Mouse (Mus musculus): Measurements from ENCODE around the gene Acot7. TPM values are rescaled to one million over a fixed set of nuclear protein-coding genes. Genes with fewer than 3 reads are reported as not detected.

The Acot7 gene
- total RNA-seq, 1 experiment from 2014 or later: 59.6 TPM

DNA sequence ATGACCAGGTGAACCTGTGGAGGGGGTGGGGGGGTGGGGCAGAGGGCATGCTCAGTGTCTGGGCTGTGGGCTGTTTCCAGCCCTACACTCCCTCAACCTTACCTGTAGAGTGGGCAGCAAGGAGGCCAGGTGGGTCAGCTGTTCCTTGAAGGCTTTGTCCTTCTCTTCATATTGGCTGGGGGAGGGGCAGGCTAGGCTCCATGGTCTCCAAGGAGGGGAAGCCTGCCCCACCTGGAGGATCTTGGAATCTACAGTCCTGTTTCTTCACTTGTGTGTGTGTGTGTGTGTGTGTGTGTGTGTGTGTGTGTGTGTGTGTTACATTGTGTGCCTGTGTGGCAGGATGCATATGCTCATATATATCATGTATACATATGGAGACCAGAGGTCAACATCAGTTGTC is 136.0 kb downstream of the Acot7 start:
- ATAC-seq (replicated peaks; ENCODE audit: low read depth, poor library complexity, severe bottlenecking): no peak

DNA sequence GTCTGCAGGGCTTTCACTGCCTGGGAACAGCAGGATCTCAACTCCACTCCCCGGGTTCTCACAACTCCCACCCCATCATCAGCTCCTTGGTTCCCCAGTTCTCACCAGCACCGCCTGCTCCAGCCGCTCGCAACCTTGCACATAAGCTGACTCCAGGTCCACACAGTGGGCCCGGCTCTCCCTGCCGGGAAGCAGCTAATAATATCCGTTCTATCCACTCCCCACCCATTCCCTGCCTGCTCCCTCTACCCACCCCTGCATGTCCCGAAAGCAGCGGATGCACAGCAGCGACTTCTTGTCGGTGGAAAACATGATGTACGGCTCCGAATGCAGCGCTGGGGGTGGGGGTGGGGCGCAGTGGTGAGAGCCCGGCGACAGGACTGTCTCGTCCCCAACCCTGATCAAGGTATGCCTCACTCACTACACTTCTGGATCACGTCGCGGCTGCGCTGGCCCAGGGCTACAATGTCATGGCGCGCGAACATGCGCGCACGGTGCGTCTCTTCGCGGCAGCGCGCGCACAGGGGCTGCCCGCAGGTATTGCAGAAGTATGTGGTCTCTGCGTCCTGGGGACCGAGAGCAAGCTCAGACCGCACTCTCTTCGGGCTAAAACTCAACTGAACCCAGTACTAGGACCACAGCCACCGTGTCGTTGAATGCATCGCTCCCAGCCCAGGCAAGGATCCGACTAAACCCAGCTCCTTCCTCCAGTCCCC is 137.7 kb downstream of the Acot7 start:
- ATAC-seq (replicated peaks; ENCODE audit: low read depth, poor library complexity, severe bottlenecking): peak; percentile 46

DNA sequence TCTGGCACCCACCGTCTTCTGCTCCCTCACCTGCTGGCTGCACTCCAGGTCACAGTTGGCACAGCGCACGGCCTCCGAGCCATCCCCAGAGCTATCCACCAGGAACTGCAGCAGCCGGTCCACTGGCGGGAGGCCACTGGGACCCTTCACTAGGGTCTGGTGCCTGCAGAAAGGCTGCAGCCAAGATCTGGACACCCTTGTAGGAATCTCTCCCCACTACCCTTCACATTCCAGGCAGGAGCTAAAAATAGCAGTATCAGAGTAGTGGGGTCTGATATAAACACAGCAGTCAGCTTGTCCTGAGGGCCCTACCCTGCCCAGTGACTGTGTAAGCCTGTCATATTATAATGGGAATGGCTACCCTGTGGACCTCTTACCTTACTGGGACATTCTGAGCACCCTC is 139.7 kb downstream of the Acot7 start:
- ATAC-seq (replicated peaks; ENCODE audit: low read depth, poor library complexity, severe bottlenecking): no peak

DNA sequence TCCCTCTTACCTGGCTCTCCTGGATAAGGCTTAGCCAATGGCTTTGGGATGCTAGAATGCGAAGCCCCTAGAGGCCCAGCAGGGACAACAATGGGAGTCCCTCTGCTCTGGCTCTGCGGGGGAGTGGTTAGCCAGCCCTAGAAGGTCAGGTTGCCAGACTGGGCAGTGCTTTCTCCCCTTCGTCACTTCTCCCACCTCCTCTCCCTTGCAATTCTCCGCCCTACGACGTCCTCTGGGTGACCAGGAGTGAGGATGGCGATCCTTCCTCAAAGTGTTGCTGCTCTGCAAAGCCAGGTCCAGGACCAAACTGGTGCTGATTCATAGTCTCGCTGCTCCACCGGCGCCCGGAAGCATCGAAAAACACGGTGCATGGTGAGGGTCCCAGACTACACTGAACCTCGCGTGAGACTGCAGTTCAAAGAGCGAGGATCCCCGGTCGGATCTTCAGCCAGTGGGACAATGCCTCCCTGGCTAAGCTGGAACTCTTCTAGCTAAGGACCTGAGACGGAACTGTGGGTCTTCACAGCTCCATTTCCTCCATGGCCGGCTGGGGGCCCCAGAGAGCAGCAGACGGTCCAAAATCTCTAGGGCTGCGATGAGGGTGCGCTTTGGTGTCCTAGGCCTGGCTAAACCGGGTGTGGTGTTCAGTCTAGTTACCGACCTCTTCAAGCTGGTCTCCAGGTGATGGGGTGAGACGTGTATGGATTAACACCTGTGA is 140.7 kb downstream of the Acot7 start, which contains the start of gene Rnf207:
TSS of gene Rnf207 (minus strand) at position 477 of the 718 bp plus-strand sequence.
- ATAC-seq (replicated peaks; ENCODE audit: low read depth, poor library complexity, severe bottlenecking): peak; percentile 91

Other genes with a start within 250 kb of the Acot7 start
- 63.7 and 65.2 TPM in 2 replicates for gene Dnajc11, start 244.4 kb upstream of the Acot7 start, total RNA-seq (2017)
- gene Thap3, start 189.1 kb upstream of the Acot7 start, total RNA-seq (2017): 6.3 and 11.8 TPM in 2 replicates
- 2.4 and 3.3 TPM in 2 replicates for gene Phf13, start 181.9 kb upstream of the Acot7 start, total RNA-seq (2017)
- 6.6 and 8.8 TPM in 2 replicates for gene Klhl21, start 169.3 kb upstream of the Acot7 start, total RNA-seq (2017)
- gene Zbtb48, start 150.5 kb upstream of the Acot7 start, total RNA-seq (2017): 7.4 and 10.7 TPM in 2 replicates
- 0.49 and 1.5 TPM in 2 replicates for gene Tas1r1, start 139.6 kb upstream of the Acot7 start, total RNA-seq (2017)
- 25.7 and 35.7 TPM in 2 replicates for gene Nol9, start 138.8 kb upstream of the Acot7 start, total RNA-seq (2017)
- gene Plekhg5, start 105.6 kb upstream of the Acot7 start, total RNA-seq (2017): 6.0 and 7.2 TPM in 2 replicates
- not detected in 2 replicates for gene Tnfrsf25, start 62.2 kb upstream of the Acot7 start, total RNA-seq (2017)
- gene Espn, start 25.8 kb upstream of the Acot7 start, total RNA-seq (2017): 1.3 and 1.8 TPM in 2 replicates
- gene Hes2, start 19.3 kb upstream of the Acot7 start, total RNA-seq (2017): not detected in 2 replicates
- gene Gpr153, start 96.1 kb downstream of the Acot7 start, total RNA-seq (2017): under 0.01 TPM in 1 of 2 replicates, not detected in the other
- not detected in 2 replicates for gene Hes3, start 113.5 kb downstream of the Acot7 start, total RNA-seq (2017)
- 12.2 and 17.7 TPM in 2 replicates for gene Icmt, start 119.1 kb downstream of the Acot7 start, total RNA-seq (2017)
- gene Rnf207, start 140.9 kb downstream of the Acot7 start, total RNA-seq (2017): not detected in 2 replicates
- 3,442 and 3,905 TPM in 2 replicates for gene Rpl22, start 147.6 kb downstream of the Acot7 start, total RNA-seq (2017)
- gene Chd5, start 160.5 kb downstream of the Acot7 start, total RNA-seq (2017): under 0.01 and 0.05 TPM in 2 replicates

Measured in common myeloid progenitor, adult 5-6 weeks (primary cell).